Mouse (Mus musculus) c-Kit-positive CD71-positive TER-119-positive erythroid progenitor cells, embryonic 14.5 days (primary cell): ENCODE data around the gene Tcl1b1.
"Not testable (repeated sequence)": the region's sequence is repeated elsewhere in the genome, so short reads cannot be mapped to it uniquely, and the experiment has no call there.

Experiments used
- DNase-seq: peaks from one replicate; pipeline ENCODE4 v3.0.0-alpha.2; 2013; ENCODE audit warnings: low spot score

Gene Tcl1b1

GRCm38 (mm10) chr12:105159390-105159789 lies at the start of gene Tcl1b1:
Gene Tcl1b1, plus strand, starts transcription at chr12:105159690.
- DNase-seq = no peak

GRCm38 (mm10) chr12:105109812-105110211 lies 49.7 kb upstream of the Tcl1b1 start:
- DNase-seq = no peak

- DNase-seq = no peak
Measured at GRCm38 (mm10) chr12:105112321-105112988, 47.0 kb upstream of the Tcl1b1 start.

GRCm38 (mm10) chr12:105116648-105117047 lies 42.8 kb upstream of the Tcl1b1 start:
- DNase-seq = no peak

- DNase-seq = no peak
Measured at GRCm38 (mm10) chr12:105125362-105125761, 34.1 kb upstream of the Tcl1b1 start.

- DNase-seq = no peak
Measured at GRCm38 (mm10) chr12:105126516-105126915, 33.0 kb upstream of the Tcl1b1 start.

- no peak for DNase-seq
Measured at GRCm38 (mm10) chr12:105127607-105128006, 31.9 kb upstream of the Tcl1b1 start.

- DNase-seq = not testable (repeated sequence)
Measured at GRCm38 (mm10) chr12:105129494-105130205, 29.8 kb upstream of the Tcl1b1 start.

- not testable (repeated sequence) for DNase-seq
Measured at GRCm38 (mm10) chr12:105134167-105134566, 25.3 kb upstream of the Tcl1b1 start.

- not testable (repeated sequence) for DNase-seq
Measured at GRCm38 (mm10) chr12:105134826-105135225, 24.7 kb upstream of the Tcl1b1 start.

GRCm38 (mm10) chr12:105137729-105138128 lies 21.8 kb upstream of the Tcl1b1 start:
- not testable (repeated sequence) for DNase-seq

- no peak for DNase-seq
Measured at GRCm38 (mm10) chr12:105143096-105143495, 16.4 kb upstream of the Tcl1b1 start.

- DNase-seq = not testable (repeated sequence)
Measured at GRCm38 (mm10) chr12:105144928-105145327, 14.6 kb upstream of the Tcl1b1 start.

GRCm38 (mm10) chr12:105145714-105146113 lies 13.8 kb upstream of the Tcl1b1 start, which contains the start of gene Tcl1b2:
Gene Tcl1b2, plus strand, starts transcription at chr12:105146014.
- no peak for DNase-seq

GRCm38 (mm10) chr12:105155286-105155685 lies 4.2 kb upstream of the Tcl1b1 start:
- DNase-seq = not testable (repeated sequence)

- DNase-seq = no peak
Measured at GRCm38 (mm10) chr12:105158842-105159241, 648 bp upstream of the Tcl1b1 start.

GRCm38 (mm10) chr12:105166734-105167133 lies 7.2 kb downstream of the Tcl1b1 start:
- DNase-seq = no peak

- DNase-seq = no peak
Measured at GRCm38 (mm10) chr12:105173366-105173765, 13.9 kb downstream of the Tcl1b1 start.

- not testable (repeated sequence) for DNase-seq
Measured at GRCm38 (mm10) chr12:105174318-105174717, 14.8 kb downstream of the Tcl1b1 start.

GRCm38 (mm10) chr12:105176044-105176443 lies 16.6 kb downstream of the Tcl1b1 start, which contains the start of gene Tcl1b5:
Gene Tcl1b5, plus strand, starts transcription at chr12:105176344.
- not testable (repeated sequence) for DNase-seq

GRCm38 (mm10) chr12:105181040-105181644 lies 21.7 kb downstream of the Tcl1b1 start:
- not testable (repeated sequence) for DNase-seq

GRCm38 (mm10) chr12:105188980-105189379 lies 29.5 kb downstream of the Tcl1b1 start:
- not testable (repeated sequence) for DNase-seq

GRCm38 (mm10) chr12:105190743-105191142 lies 31.3 kb downstream of the Tcl1b1 start, which contains the start of gene Tcl1b3:
Gene Tcl1b3, plus strand, starts transcription at chr12:105191043.
- DNase-seq = not testable (repeated sequence)
